Mouse (Mus musculus): ENCODE results near the gene Clasp2. TPM values are rescaled to one million over a fixed set of nuclear protein-coding genes. Genes with fewer than 3 reads are reported as not detected.

Clasp2 gene
- polyA plus RNA-seq, 1 experiment, result 71.5 TPM

- Histone ChIP-seq H3K27me3 (ENCODE audit: control insufficient read depth, insufficient read depth, low read length, poor library complexity, severe bottlenecking) (no peaks in the 10 kb centered on the region), H3K9me3 (replicated peaks; ENCODE audit: control insufficient read depth, insufficient read depth, low read length, poor library complexity, severe bottlenecking) (no peaks in the 10 kb centered on the region), H3K36me3 (ENCODE audit: control insufficient read depth, insufficient read depth, low read length, poor library complexity, severe bottlenecking) (0 out of 2 replicates have a peak, but pooled peaks cover 2% of the 10 kb centered on the region), H3K9ac (ENCODE audit: low read depth, poor library complexity, severe bottlenecking) (no peak overlapping the region), H3K4me1 (ENCODE audit: control insufficient read depth, insufficient read depth, low read length) (no peaks in the 10 kb centered on the region), H3K4me3 (ENCODE audit: low read depth, low read length) (no peak overlapping the region), H3K27ac (ENCODE audit: insufficient read depth, low read length) (no peak overlapping the region)
- TF ChIP-seq EP300 (IDR thresholded peaks at IDR 0.05; ENCODE audit: insufficient read depth, low read depth, low read length) (no peak), POLR2A (IDR thresholded peaks at IDR 0.05; ENCODE audit: insufficient read depth, low read length) (no peak), CTCF (IDR thresholded peaks at IDR 0.05; ENCODE audit: low read depth, low read length) (no peak)
Observed at GRCm38 (mm10) chr9:113815836-113816235, 74.6 kb downstream of the Clasp2 start.

- Histone ChIP-seq H3K4me1 (ENCODE audit: control insufficient read depth, insufficient read depth, low read length) (no peaks in the 10 kb centered on the region), H3K27me3 (ENCODE audit: control insufficient read depth, insufficient read depth, low read length, poor library complexity, severe bottlenecking) (no peaks in the 10 kb centered on the region), H3K36me3 (ENCODE audit: control insufficient read depth, insufficient read depth, low read length, poor library complexity, severe bottlenecking) (no peaks in the 10 kb centered on the region; the same call in 1 of the 2 replicates), H3K27ac (ENCODE audit: insufficient read depth, low read length) (no peak overlapping the region), H3K9ac (ENCODE audit: low read depth, poor library complexity, severe bottlenecking) (no peak overlapping the region), H3K9me3 (replicated peaks; ENCODE audit: control insufficient read depth, insufficient read depth, low read length, poor library complexity, severe bottlenecking) (no peaks in the 10 kb centered on the region), H3K4me3 (ENCODE audit: low read depth, low read length) (no peak overlapping the region)
- TF ChIP-seq EP300 (IDR thresholded peaks at IDR 0.05; ENCODE audit: insufficient read depth, low read depth, low read length) (no peak), POLR2A (IDR thresholded peaks at IDR 0.05; ENCODE audit: insufficient read depth, low read length) (no peak), CTCF (IDR thresholded peaks at IDR 0.05; ENCODE audit: low read depth, low read length) (no peak)
Observed at GRCm38 (mm10) chr9:113822150-113822549, 80.9 kb downstream of the Clasp2 start.

- Histone ChIP-seq H3K27ac (ENCODE audit: insufficient read depth, low read length) (no peak overlapping the region), H3K4me1 (ENCODE audit: control insufficient read depth, insufficient read depth, low read length) (no peaks in the 10 kb centered on the region), H3K9ac (ENCODE audit: low read depth, poor library complexity, severe bottlenecking) (no peak overlapping the region), H3K36me3 (ENCODE audit: control insufficient read depth, insufficient read depth, low read length, poor library complexity, severe bottlenecking) (no peaks in the 10 kb centered on the region; the same call in 1 of the 2 replicates), H3K27me3 (ENCODE audit: control insufficient read depth, insufficient read depth, low read length, poor library complexity, severe bottlenecking) (no peaks in the 10 kb centered on the region), H3K9me3 (replicated peaks; ENCODE audit: control insufficient read depth, insufficient read depth, low read length, poor library complexity, severe bottlenecking) (no peaks in the 10 kb centered on the region), H3K4me3 (ENCODE audit: low read depth, low read length) (no peak overlapping the region)
- TF ChIP-seq EP300 (IDR thresholded peaks at IDR 0.05; ENCODE audit: insufficient read depth, low read depth, low read length) (no peak), POLR2A (IDR thresholded peaks at IDR 0.05; ENCODE audit: insufficient read depth, low read length) (no peak), CTCF (IDR thresholded peaks at IDR 0.05; ENCODE audit: low read depth, low read length) (no peak)
Observed at GRCm38 (mm10) chr9:113828719-113829118, 87.4 kb downstream of the Clasp2 start.

- H3K27ac ChIP-seq (ENCODE audit: insufficient read depth, low read length), result no peak overlapping the region
- no peaks in the 10 kb centered on the region for H3K4me1 ChIP-seq (ENCODE audit: control insufficient read depth, insufficient read depth, low read length)
- no peak overlapping the region for H3K9ac ChIP-seq (ENCODE audit: low read depth, poor library complexity, severe bottlenecking)
- TF ChIP-seq POLR2A (IDR thresholded peaks at IDR 0.05; ENCODE audit: insufficient read depth, low read length) (no peak), EP300 (IDR thresholded peaks at IDR 0.05; ENCODE audit: insufficient read depth, low read depth, low read length) (no peak), CTCF (IDR thresholded peaks at IDR 0.05; ENCODE audit: low read depth, low read length) (no peak)
- no peak overlapping the region for H3K4me3 ChIP-seq (ENCODE audit: low read depth, low read length)
- H3K9me3 ChIP-seq (replicated peaks; ENCODE audit: control insufficient read depth, insufficient read depth, low read length, poor library complexity, severe bottlenecking), result no peaks in the 10 kb centered on the region
- H3K27me3 ChIP-seq (ENCODE audit: control insufficient read depth, insufficient read depth, low read length, poor library complexity, severe bottlenecking), result no peaks in the 10 kb centered on the region
- no peaks in the 10 kb centered on the region for H3K36me3 ChIP-seq (ENCODE audit: control insufficient read depth, insufficient read depth, low read length, poor library complexity, severe bottlenecking)
Observed at GRCm38 (mm10) chr9:113830219-113830618, 88.9 kb downstream of the Clasp2 start.

GRCm38 (mm10) chr9:113833481-113833880 lies 92.2 kb downstream of the Clasp2 start:
- no peaks in the 10 kb centered on the region for H3K27me3 ChIP-seq (ENCODE audit: control insufficient read depth, insufficient read depth, low read length, poor library complexity, severe bottlenecking)
- no peaks in the 10 kb centered on the region for H3K9me3 ChIP-seq (replicated peaks; ENCODE audit: control insufficient read depth, insufficient read depth, low read length, poor library complexity, severe bottlenecking)
- no peak overlapping the region for H3K4me3 ChIP-seq (ENCODE audit: low read depth, low read length)
- H3K9ac ChIP-seq (ENCODE audit: low read depth, poor library complexity, severe bottlenecking), result no peak overlapping the region
- no peak for TF ChIP-seq POLR2A (IDR thresholded peaks at IDR 0.05; ENCODE audit: insufficient read depth, low read length)
- TF ChIP-seq EP300 (IDR thresholded peaks at IDR 0.05; ENCODE audit: insufficient read depth, low read depth, low read length), result no peak
- TF ChIP-seq CTCF (IDR thresholded peaks at IDR 0.05; ENCODE audit: low read depth, low read length), result no peak
- H3K4me1 ChIP-seq (ENCODE audit: control insufficient read depth, insufficient read depth, low read length), result no peaks in the 10 kb centered on the region
- H3K27ac ChIP-seq (ENCODE audit: insufficient read depth, low read length), result no peak overlapping the region
- H3K36me3 ChIP-seq (ENCODE audit: control insufficient read depth, insufficient read depth, low read length, poor library complexity, severe bottlenecking), result no peaks in the 10 kb centered on the region

GRCm38 (mm10) chr9:113837001-113837400 lies 95.7 kb downstream of the Clasp2 start:
- H3K27ac ChIP-seq (ENCODE audit: insufficient read depth, low read length), result no peak overlapping the region
- TF ChIP-seq POLR2A (IDR thresholded peaks at IDR 0.05; ENCODE audit: insufficient read depth, low read length) (no peak), EP300 (IDR thresholded peaks at IDR 0.05; ENCODE audit: insufficient read depth, low read depth, low read length) (no peak), CTCF (IDR thresholded peaks at IDR 0.05; ENCODE audit: low read depth, low read length) (no peak)
- no peaks in the 10 kb centered on the region for H3K4me1 ChIP-seq (ENCODE audit: control insufficient read depth, insufficient read depth, low read length)
- H3K4me3 ChIP-seq (ENCODE audit: low read depth, low read length), result no peak overlapping the region
- H3K27me3 ChIP-seq (ENCODE audit: control insufficient read depth, insufficient read depth, low read length, poor library complexity, severe bottlenecking), result no peaks in the 10 kb centered on the region
- H3K9ac ChIP-seq (ENCODE audit: low read depth, poor library complexity, severe bottlenecking), result no peak overlapping the region
- H3K36me3 ChIP-seq (ENCODE audit: control insufficient read depth, insufficient read depth, low read length, poor library complexity, severe bottlenecking), result no peaks in the 10 kb centered on the region
- H3K9me3 ChIP-seq (replicated peaks; ENCODE audit: control insufficient read depth, insufficient read depth, low read length, poor library complexity, severe bottlenecking), result no peaks in the 10 kb centered on the region

Measured in ES-Bruce4 (cell line).